Mouse (Mus musculus) midbrain, embryonic 11.5 days (tissue): ENCODE data around the gene Atp4b. TPM values are rescaled to one million over a fixed set of nuclear protein-coding genes. Genes with fewer than 3 reads are reported as not detected.

Experiments
- polyA plus RNA-seq: library from polyadenylated mRNA; unstranded; fragments of >200 nt; fragmentation: Nextera tagmentation; extraction: Ambion mirVana; gene quantifications from 2 replicates; pipeline ENCODE4 v1.2.1, GENCODE M21; 2014

Atp4b gene
- polyA plus RNA-seq, 1 experiment from 2014 or later: 0.14 TPM

Other genes starting within 250 kb of the Atp4b start
- gene Lamp1, start 237.7 kb downstream of the Atp4b start, polyA plus RNA-seq: 274 and 282 TPM in 2 replicates
- gene Grtp1, start 196.2 kb downstream of the Atp4b start, polyA plus RNA-seq: 20.9 and 22.0 TPM in 2 replicates
- not detected in 2 replicates for gene Adprhl1, start 142.7 kb downstream of the Atp4b start, polyA plus RNA-seq
- 31.0 and 33.0 TPM in 2 replicates for gene Dcun1d2, start 108.7 kb downstream of the Atp4b start, polyA plus RNA-seq
- 29.9 and 31.2 TPM in 2 replicates for gene Tmco3, start 108.6 kb downstream of the Atp4b start, polyA plus RNA-seq
- 215 and 223 TPM in 2 replicates for gene Tfdp1, start 58.1 kb downstream of the Atp4b start, polyA plus RNA-seq
- gene Grk1, start 8.3 kb upstream of the Atp4b start, polyA plus RNA-seq: 0.03 and 0.08 TPM in 2 replicates
- 0.17 and 0.29 TPM in 2 replicates for gene Tmem255b, start 38.4 kb upstream of the Atp4b start, polyA plus RNA-seq
- gene Gas6, start 97.7 kb upstream of the Atp4b start, polyA plus RNA-seq: 7.8 and 8.8 TPM in 2 replicates
- not detected in 2 replicates for gene 1700029H14Rik, start 165.6 kb upstream of the Atp4b start, polyA plus RNA-seq